Mouse (Mus musculus): ENCODE results near the gene Slc30a6. TPM values are rescaled to one million over a fixed set of nuclear protein-coding genes. Genes with fewer than 3 reads are reported as not detected.

Slc30a6 gene
- polyA plus RNA-seq, 1 experiment from 2014 or later: 47.4 TPM

GRCm38 (mm10) chr17:74430074-74430473 is 34.7 kb downstream of the Slc30a6 start:
- no peaks in the 10 kb centered on the region for H3K4me1 ChIP-seq (ENCODE audit: control insufficient read depth, insufficient read depth, low read length)
- H3K9me3 ChIP-seq (ENCODE audit: control insufficient read depth, low read length): no peaks in the 10 kb centered on the region
- ATAC-seq (ENCODE audit: low FRiP score, low TSS enrichment): no peak

GRCm38 (mm10) chr17:74431481-74431880 is 36.1 kb downstream of the Slc30a6 start:
- Histone ChIP-seq H3K27me3 (ENCODE audit: control insufficient read depth, insufficient read depth, low read length) (no peaks in the 10 kb centered on the region), H3K4me1 (ENCODE audit: control insufficient read depth, insufficient read depth, low read length) (no peaks in the 10 kb centered on the region), H3K36me3 (ENCODE audit: control insufficient read depth, insufficient read depth, low read length) (peaks cover 7% of the 10 kb centered on the region; the same call in 1 of the 2 replicates), H3K4me3 (ENCODE audit: low read length) (no peak overlapping the region), H3K9ac (ENCODE audit: low read depth, low read length) (no peak overlapping the region), H3K9me3 (ENCODE audit: control insufficient read depth, low read length) (no peaks in the 10 kb centered on the region), H3K4me2 (replicated peaks; ENCODE audit: low read depth, low read length) (no peak overlapping the region), H3K27ac (ENCODE audit: low read depth, low read length) (no peak overlapping the region)
- no peak for ATAC-seq (ENCODE audit: low FRiP score, low TSS enrichment)
- WGBS: 83% methylated on average over 13 of the region's 13 CpGs

More at GRCm38 (mm10) chr17:74430074-74430473, 34.7 kb downstream of the Slc30a6 start:
- Histone ChIP-seq H3K27me3 (ENCODE audit: control insufficient read depth, insufficient read depth, low read length) (no peaks in the 10 kb centered on the region), H3K36me3 (ENCODE audit: control insufficient read depth, insufficient read depth, low read length) (peaks cover 8% of the 10 kb centered on the region; the same call in 1 of the 2 replicates), H3K4me3 (ENCODE audit: low read length) (no peak overlapping the region), H3K27ac (ENCODE audit: low read depth, low read length) (no peak overlapping the region), H3K9ac (ENCODE audit: low read depth, low read length) (no peak overlapping the region), H3K4me2 (replicated peaks; ENCODE audit: low read depth, low read length) (no peak overlapping the region)
- WGBS: 87% methylated on average over 8 of the region's 8 CpGs

- Histone ChIP-seq H3K36me3 (ENCODE audit: control insufficient read depth, insufficient read depth, low read length) (no peaks in the 10 kb centered on the region), H3K4me3 (ENCODE audit: low read length) (no peak overlapping the region), H3K4me2 (replicated peaks; ENCODE audit: low read depth, low read length) (no peak overlapping the region), H3K9me3 (ENCODE audit: control insufficient read depth, low read length) (no peaks in the 10 kb centered on the region), H3K4me1 (ENCODE audit: control insufficient read depth, insufficient read depth, low read length) (no peaks in the 10 kb centered on the region), H3K27me3 (ENCODE audit: control insufficient read depth, insufficient read depth, low read length) (no peaks in the 10 kb centered on the region), H3K27ac (ENCODE audit: low read depth, low read length) (no peak overlapping the region), H3K9ac (ENCODE audit: low read depth, low read length) (no peak overlapping the region)
- no peak for ATAC-seq (ENCODE audit: low FRiP score, low TSS enrichment)
- 87% methylated on average over 5 of the region's 5 CpGs for WGBS
Observed at GRCm38 (mm10) chr17:74432631-74433030, 37.2 kb downstream of the Slc30a6 start.

- H3K4me1 ChIP-seq (ENCODE audit: control insufficient read depth, insufficient read depth, low read length): no peaks in the 10 kb centered on the region
- no peaks in the 10 kb centered on the region for H3K27me3 ChIP-seq (ENCODE audit: control insufficient read depth, insufficient read depth, low read length)
- WGBS: 80% methylated on average over 9 of the region's 9 CpGs
- H3K9me3 ChIP-seq (ENCODE audit: control insufficient read depth, low read length): no peaks in the 10 kb centered on the region
- no peak overlapping the region for H3K27ac ChIP-seq (ENCODE audit: low read depth, low read length)
- H3K4me2 ChIP-seq (replicated peaks; ENCODE audit: low read depth, low read length): no peak overlapping the region
- no peak for ATAC-seq (ENCODE audit: low FRiP score, low TSS enrichment)
- H3K36me3 ChIP-seq (ENCODE audit: control insufficient read depth, insufficient read depth, low read length): no peaks in the 10 kb centered on the region
- no peak overlapping the region for H3K9ac ChIP-seq (ENCODE audit: low read depth, low read length)
- H3K4me3 ChIP-seq (ENCODE audit: low read length): no peak overlapping the region
Observed at GRCm38 (mm10) chr17:74437762-74438161, 42.4 kb downstream of the Slc30a6 start.

- Histone ChIP-seq H3K9ac (ENCODE audit: low read depth, low read length) (no peak overlapping the region), H3K27me3 (ENCODE audit: control insufficient read depth, insufficient read depth, low read length) (no peaks in the 10 kb centered on the region), H3K4me1 (ENCODE audit: control insufficient read depth, insufficient read depth, low read length) (no peaks in the 10 kb centered on the region), H3K9me3 (ENCODE audit: control insufficient read depth, low read length) (no peaks in the 10 kb centered on the region), H3K36me3 (ENCODE audit: control insufficient read depth, insufficient read depth, low read length) (no peaks in the 10 kb centered on the region), H3K27ac (ENCODE audit: low read depth, low read length) (no peak overlapping the region), H3K4me2 (replicated peaks; ENCODE audit: low read depth, low read length) (no peak overlapping the region), H3K4me3 (ENCODE audit: low read length) (no peak overlapping the region)
- WGBS: 70% methylated on average over 5 of the region's 5 CpGs
- no peak for ATAC-seq (ENCODE audit: low FRiP score, low TSS enrichment)
Observed at GRCm38 (mm10) chr17:74440486-74440885, 45.1 kb downstream of the Slc30a6 start.

GRCm38 (mm10) chr17:74449776-74450175 is 54.4 kb downstream of the Slc30a6 start:
- H3K4me3 ChIP-seq (ENCODE audit: low read length): no peak overlapping the region
- WGBS: 87% methylated on average over 10 of the region's 10 CpGs
- H3K27me3 ChIP-seq (ENCODE audit: control insufficient read depth, insufficient read depth, low read length): no peaks in the 10 kb centered on the region
- H3K36me3 ChIP-seq (ENCODE audit: control insufficient read depth, insufficient read depth, low read length): no peaks in the 10 kb centered on the region
- no peak overlapping the region for H3K9ac ChIP-seq (ENCODE audit: low read depth, low read length)
- no peak for ATAC-seq (ENCODE audit: low FRiP score, low TSS enrichment)
- no peak overlapping the region for H3K4me2 ChIP-seq (replicated peaks; ENCODE audit: low read depth, low read length)
- no peaks in the 10 kb centered on the region for H3K9me3 ChIP-seq (ENCODE audit: control insufficient read depth, low read length)
- no peaks in the 10 kb centered on the region for H3K4me1 ChIP-seq (ENCODE audit: control insufficient read depth, insufficient read depth, low read length)
- H3K27ac ChIP-seq (ENCODE audit: low read depth, low read length): no peak overlapping the region

- Histone ChIP-seq H3K36me3 (ENCODE audit: control insufficient read depth, insufficient read depth, low read length) (no peaks in the 10 kb centered on the region), H3K27ac (ENCODE audit: low read depth, low read length) (no peak overlapping the region), H3K4me2 (replicated peaks; ENCODE audit: low read depth, low read length) (no peak overlapping the region), H3K9ac (ENCODE audit: low read depth, low read length) (no peak overlapping the region), H3K4me3 (ENCODE audit: low read length) (no peak overlapping the region), H3K27me3 (ENCODE audit: control insufficient read depth, insufficient read depth, low read length) (no peaks in the 10 kb centered on the region), H3K4me1 (ENCODE audit: control insufficient read depth, insufficient read depth, low read length) (no peaks in the 10 kb centered on the region), H3K9me3 (ENCODE audit: control insufficient read depth, low read length) (no peaks in the 10 kb centered on the region)
- no peak for ATAC-seq (ENCODE audit: low FRiP score, low TSS enrichment)
- 66% methylated on average over 3 of the region's 3 CpGs for WGBS
Observed at GRCm38 (mm10) chr17:74453928-74454327, 58.5 kb downstream of the Slc30a6 start.

- H3K4me2 ChIP-seq (replicated peaks; ENCODE audit: low read depth, low read length): no peak overlapping the region
- no peak for ATAC-seq (ENCODE audit: low FRiP score, low TSS enrichment)
- 86% methylated on average over 1 of the region's 1 CpGs for WGBS
Observed at GRCm38 (mm10) chr17:74454660-74455059, 59.3 kb downstream of the Slc30a6 start.

GRCm38 (mm10) chr17:74455426-74455825 is 60.0 kb downstream of the Slc30a6 start:
- 83% methylated on average over 4 of the region's 4 CpGs for WGBS
- H3K27ac ChIP-seq (ENCODE audit: low read depth, low read length): no peak overlapping the region
- no peak overlapping the region for H3K9ac ChIP-seq (ENCODE audit: low read depth, low read length)
- no peak overlapping the region for H3K4me2 ChIP-seq (replicated peaks; ENCODE audit: low read depth, low read length)
- H3K27me3 ChIP-seq (ENCODE audit: control insufficient read depth, insufficient read depth, low read length): no peaks in the 10 kb centered on the region
- ATAC-seq (ENCODE audit: low FRiP score, low TSS enrichment): no peak
- H3K36me3 ChIP-seq (ENCODE audit: control insufficient read depth, insufficient read depth, low read length): no peaks in the 10 kb centered on the region
- no peaks in the 10 kb centered on the region for H3K9me3 ChIP-seq (ENCODE audit: control insufficient read depth, low read length)
- no peak overlapping the region for H3K4me3 ChIP-seq (ENCODE audit: low read length)
- H3K4me1 ChIP-seq (ENCODE audit: control insufficient read depth, insufficient read depth, low read length): no peaks in the 10 kb centered on the region

More at GRCm38 (mm10) chr17:74454660-74455059, 59.3 kb downstream of the Slc30a6 start:
- H3K9me3 ChIP-seq (ENCODE audit: control insufficient read depth, low read length): no peaks in the 10 kb centered on the region
- H3K4me1 ChIP-seq (ENCODE audit: control insufficient read depth, insufficient read depth, low read length): no peaks in the 10 kb centered on the region
- H3K36me3 ChIP-seq (ENCODE audit: control insufficient read depth, insufficient read depth, low read length): no peaks in the 10 kb centered on the region
- H3K9ac ChIP-seq (ENCODE audit: low read depth, low read length): no peak overlapping the region
- H3K4me3 ChIP-seq (ENCODE audit: low read length): no peak overlapping the region
- no peak overlapping the region for H3K27ac ChIP-seq (ENCODE audit: low read depth, low read length)
- H3K27me3 ChIP-seq (ENCODE audit: control insufficient read depth, insufficient read depth, low read length): no peaks in the 10 kb centered on the region

Data from kidney, embryonic 14.5 days (tissue).